In genomic region chr9:108692226-108693041, GRCm38 (mm10) we compare ENCODE assay signal across 7 mouse cellular contexts. TPM values are rescaled to one million over a fixed set of nuclear protein-coding genes. Genes with fewer than 3 reads are reported as not detected.
DNase-seq lines count a peak whose midpoint lies in the region; ATAC-seq and TF ChIP-seq lines count a peak whose summit lies in the region.

No protein-coding gene starts in this region.

- peak; percentile 75 for DNase-seq in adrenal gland, postnatal 14 days
- DNase-seq in embryo, embryonic 9.5 days (ENCODE audit: extremely low spot score), result peak; percentile 74
- peak; percentile 30 to 63 for DNase-seq in gastrocnemius, postnatal 4 days (ENCODE audit: low spot score in 2 of 2)
- DNase-seq in limb, embryonic 11.5 days (ENCODE audit: low spot score), result peak; percentile 77
- peak; percentile 30 for DNase-seq in skeletal muscle tissue, adult 2 months (ENCODE audit: low read depth, low spot score)

- peak overlapping the region; percentile 83 for H3K4me3 ChIP-seq in intestine, postnatal 0 days (ENCODE audit: low read depth, low read length)
- H3K4me3 ChIP-seq in limb, embryonic 11.5 days (ENCODE audit: low read depth, low read length), result peak overlapping the region; percentile 69
- peak overlapping the region; percentile 81 for H3K4me3 ChIP-seq in midbrain, embryonic 12.5 days

- peaks cover 14% of the 10 kb centered on the region for H3K4me1 ChIP-seq in intestine, postnatal 0 days (replicated peaks; ENCODE audit: control insufficient read depth, insufficient read depth, low read length)
- H3K4me1 ChIP-seq in limb, embryonic 11.5 days (ENCODE audit: control insufficient read depth, insufficient read depth, low read length), result peaks cover 8% of the 10 kb centered on the region; the same call in 1 of the 2 replicates
- H3K4me1 ChIP-seq in midbrain, embryonic 12.5 days, result peaks cover 45% of the 10 kb centered on the region

- under 1% methylated on average over 77 of the region's 92 CpGs for WGBS in intestine, postnatal 0 days
- WGBS in limb, embryonic 11.5 days, result under 1% methylated on average over 89 of the region's 92 CpGs
- under 1% methylated on average over 92 of the region's 92 CpGs for WGBS in midbrain, embryonic 12.5 days

- ATAC-seq in intestine, postnatal 0 days, result peak; percentile 51
- ATAC-seq in limb, embryonic 11.5 days (ENCODE audit: insufficient number of reproducible peaks, low FRiP score, low TSS enrichment, low read depth), result peak; percentile 53; the same call in 1 of the 2 replicates
- peak; percentile 62 for ATAC-seq in midbrain, embryonic 12.5 days (ENCODE audit: low FRiP score, low read depth)

- H3K27ac ChIP-seq in intestine, postnatal 0 days (ENCODE audit: low read depth, low read length), result peak overlapping the region; percentile 91
- H3K27ac ChIP-seq in limb, embryonic 11.5 days (replicated peaks; ENCODE audit: low read depth, low read length), result 0 out of 2 replicates have a peak overlapping the region, but pooled peaks have one; percentile 8
- peak overlapping the region; percentile 76 for H3K27ac ChIP-seq in midbrain, embryonic 12.5 days (replicated peaks)

- H3K27me3 ChIP-seq in intestine, postnatal 0 days (replicated peaks; ENCODE audit: control insufficient read depth, insufficient read depth, low read length), result no peaks in the 10 kb centered on the region
- no peaks in the 10 kb centered on the region for H3K27me3 ChIP-seq in limb, embryonic 11.5 days (ENCODE audit: control insufficient read depth, insufficient read depth, low read length)
- peaks cover 17% of the 10 kb centered on the region for H3K27me3 ChIP-seq in midbrain, embryonic 12.5 days

- H3K9me3 ChIP-seq in intestine, postnatal 0 days (ENCODE audit: control insufficient read depth), result no peaks in the 10 kb centered on the region
- H3K9me3 ChIP-seq in limb, embryonic 11.5 days (ENCODE audit: control insufficient read depth, low read length), result no peaks in the 10 kb centered on the region
- H3K9me3 ChIP-seq in midbrain, embryonic 12.5 days, result no peaks in the 10 kb centered on the region

- peak; percentile 47 for TF ChIP-seq CTCF in intestine, postnatal 0 days (IDR thresholded peaks at IDR 0.05; ENCODE audit: low read depth)

- H3K36me3 ChIP-seq in intestine, postnatal 0 days (ENCODE audit: control insufficient read depth, insufficient read depth), result no peaks in the 10 kb centered on the region
- no peaks in the 10 kb centered on the region for H3K36me3 ChIP-seq in limb, embryonic 11.5 days (ENCODE audit: control insufficient read depth, insufficient read depth, low read length)
- no peaks in the 10 kb centered on the region for H3K36me3 ChIP-seq in midbrain, embryonic 12.5 days

- peak overlapping the region; percentile 83 for H3K9ac ChIP-seq in intestine, postnatal 0 days (ENCODE audit: low read depth, low read length)
- H3K9ac ChIP-seq in limb, embryonic 11.5 days (ENCODE audit: low read length), result peak overlapping the region; percentile 74
- peak overlapping the region; percentile 78 for H3K9ac ChIP-seq in midbrain, embryonic 12.5 days (replicated peaks)

- peak overlapping the region; percentile 98 for H3K4me2 ChIP-seq in intestine, postnatal 0 days (replicated peaks; ENCODE audit: low read depth)
- peak overlapping the region; percentile 91 for H3K4me2 ChIP-seq in limb, embryonic 11.5 days (ENCODE audit: low read depth, severe bottlenecking)
- H3K4me2 ChIP-seq in midbrain, embryonic 12.5 days (replicated peaks), result peak overlapping the region; percentile 81

RNA-seq across cellular contexts. Expression of gene Prkar2a, which starts 3.3 kb away (rescaled TPM):
- total RNA-seq in adrenal gland, postnatal 14 days (2021), result 36.3 and 37.4 TPM in 2 replicates
- 100 to 1,000 TPM; 103 to 104 TPM for total RNA-seq in gastrocnemius, postnatal 4 days (2021)
- 28.3 and 31.8 TPM in 2 replicates for polyA plus RNA-seq in intestine, postnatal 0 days (2015; fragmentation: Nextera tagmentation; extraction: Ambion mirVana)
- 32.5 and 35.2 TPM in 2 replicates for polyA plus RNA-seq in limb, embryonic 11.5 days (2014; fragmentation: Nextera tagmentation; extraction: Ambion mirVana)
- 57.1 and 67.6 TPM in 2 replicates for polyA plus RNA-seq in midbrain, embryonic 12.5 days (2016; fragmentation: Nextera tagmentation; extraction: Ambion mirVana)

RNA-seq across cellular contexts. Expression of gene Slc25a20, which starts 30.5 kb away (rescaled TPM):
- 334 and 350 TPM in 2 replicates for total RNA-seq in adrenal gland, postnatal 14 days (2021)
- 10 to 100 TPM; 68.4 to 75.8 TPM for total RNA-seq in gastrocnemius, postnatal 4 days (2021)
- polyA plus RNA-seq in intestine, postnatal 0 days (2015; fragmentation: Nextera tagmentation; extraction: Ambion mirVana), result 159 TPM in 2 replicates
- 23.2 and 31.4 TPM in 2 replicates for polyA plus RNA-seq in limb, embryonic 11.5 days (2014; fragmentation: Nextera tagmentation; extraction: Ambion mirVana)
- 36.6 and 38.6 TPM in 2 replicates for polyA plus RNA-seq in midbrain, embryonic 12.5 days (2016; fragmentation: Nextera tagmentation; extraction: Ambion mirVana)

RNA-seq across cellular contexts. Expression of gene Arih2, which starts 43.2 kb away (rescaled TPM):
- total RNA-seq in adrenal gland, postnatal 14 days (2021), result 59.7 and 61.3 TPM in 2 replicates
- 10 to 100 TPM; 58.2 to 68.8 TPM for total RNA-seq in gastrocnemius, postnatal 4 days (2021)
- 22.6 and 25.1 TPM in 2 replicates for polyA plus RNA-seq in intestine, postnatal 0 days (2015; fragmentation: Nextera tagmentation; extraction: Ambion mirVana)
- polyA plus RNA-seq in limb, embryonic 11.5 days (2014; fragmentation: Nextera tagmentation; extraction: Ambion mirVana), result 45.0 and 49.8 TPM in 2 replicates
- polyA plus RNA-seq in midbrain, embryonic 12.5 days (2016; fragmentation: Nextera tagmentation; extraction: Ambion mirVana), result 60.3 and 64.8 TPM in 2 replicates

Comparison
In these comparisons a context has a peak if more than half of its experiments do, and no peak if none do; other contexts are left out.
1. Peak in every context shown above with its lines: DNase-seq, ATAC-seq, H3K4me3 ChIP-seq and H3K27ac ChIP-seq.
2. H3K27ac ChIP-seq: peak in every context shown above with its lines; median percentile 91 in intestine, postnatal 0 days; 76 in midbrain, embryonic 12.5 days; 8 in limb, embryonic 11.5 days.